Mouse (Mus musculus) liver, adult 2 months (tissue): ENCODE data around the gene Arhgap10. TPM values are rescaled to one million over a fixed set of nuclear protein-coding genes. Genes with fewer than 3 reads are reported as not detected.

Source experiments
- DNase-seq: peaks from one replicate; pipeline ENCODE4 v3.0.0-alpha.2; 2011; ENCODE audit warnings: low read depth, low spot score; ENCODE audit errors: extremely low read depth
- H3K27ac ChIP-seq: fragments of 200-500 bp; replicated peaks from 2 replicates; pipeline ENCODE4 v1.5.1; 2012; ENCODE audit warnings: low read depth, mild to moderate bottlenecking, control low read depth, inconsistent platforms, low read length; ENCODE audit not compliant: insufficient read depth
- H3K27me3 ChIP-seq: fragments of 200-500 bp; 2 replicates; pipeline ENCODE4 v1.6.1; 2012; ENCODE audit warnings: mild to moderate bottlenecking, moderate library complexity, low read length, inconsistent platforms; ENCODE audit not compliant: control insufficient read depth, insufficient read depth
- H3K36me3 ChIP-seq: fragments of 200-500 bp; 2 replicates; pipeline ENCODE4 v1.6.1; 2012; ENCODE audit warnings: low read length, inconsistent platforms; ENCODE audit not compliant: control insufficient read depth, insufficient read depth
- H3K4me1 ChIP-seq: fragments of 200-500 bp; 2 replicates; pipeline ENCODE4 v1.6.1; 2011; ENCODE audit warnings: low read length; ENCODE audit not compliant: control insufficient read depth, insufficient read depth
- H3K4me3 ChIP-seq: fragments of 200-500 bp; 2 replicates; pipeline ENCODE4 v1.5.1; 2011; ENCODE audit warnings: low read depth, mild to moderate bottlenecking, control low read depth, low read length, moderate library complexity; ENCODE audit not compliant: insufficient read depth
- H3K79me2 ChIP-seq: fragments of 200-500 bp; 2 replicates; pipeline ENCODE4 v1.6.1; 2012; ENCODE audit warnings: inconsistent platforms, mild to moderate bottlenecking, low read length, moderate library complexity; ENCODE audit not compliant: control insufficient read depth, insufficient read depth
- H3K9ac ChIP-seq: fragments of 200-500 bp; 2 replicates; pipeline ENCODE4 v1.6.1; 2012; ENCODE audit warnings: low read depth, mild to moderate bottlenecking, control low read depth, inconsistent platforms, low read length
- CTCF ChIP-seq: fragments of 200-500 bp; IDR thresholded peaks from 2 replicates; pipeline ENCODE4 v1.5.1; 2011; ENCODE audit warnings: low read depth, low read length, control low read depth
- POLR2A ChIP-seq: fragments of 200-500 bp; IDR thresholded peaks from 2 replicates; pipeline ENCODE4 v1.6.1; 2011; ENCODE audit warnings: low read length, control low read depth; ENCODE audit not compliant: insufficient read depth; ENCODE audit errors: extremely low read depth
- WGBS: fragments of 180-500 bp; shearing (Covaris S2); methylation state at CpG from one replicate; pipeline ENCODE4 v1.1.7; 2018; 5-methylcytosine and 5-hydroxymethylcytosine counted together
- polyA plus RNA-seq: library from polyadenylated mRNA; depleted of rRNA; stranded (reverse); fragments of >200 nt; gene quantifications from 2 replicates; pipeline ENCODE4 v1.2.3, GENCODE M21; 2012
- total RNA-seq: library from RNA; depleted of rRNA; stranded (reverse); fragments of >200 nt; gene quantifications from 2 replicates; pipeline ENCODE4 v1.2.3, GENCODE M21; 2014

Arhgap10 gene
- total and polyA plus RNA-seq, 2 experiments: 0.88 to 1.8 TPM

GRCm38 (mm10) chr8:77442452-77442851 is 75.3 kb downstream of the Arhgap10 start:
- TF ChIP-seq CTCF (no peak), POLR2A (no peak)
- H3K4me1 ChIP-seq: no peaks in the 10 kb centered on the region
- DNase-seq: peak; percentile 41
- H3K27me3 ChIP-seq: no peaks in the 10 kb centered on the region
- no peak overlapping the region for H3K4me3 ChIP-seq
- no peaks in the 10 kb centered on the region; the same call in 1 of the 2 replicates for H3K79me2 ChIP-seq
- no peak overlapping the region for H3K27ac ChIP-seq
- no peak overlapping the region for H3K9ac ChIP-seq
- 82% methylated on average over 7 of the region's 7 CpGs for WGBS
- no peaks in the 10 kb centered on the region for H3K36me3 ChIP-seq

- 91% methylated on average over 9 of the region's 9 CpGs for WGBS
- no peak for DNase-seq
- H3K4me1 ChIP-seq: no peaks in the 10 kb centered on the region
- no peaks in the 10 kb centered on the region for H3K36me3 ChIP-seq
- no peaks in the 10 kb centered on the region for H3K27me3 ChIP-seq
- H3K79me2 ChIP-seq: no peaks in the 10 kb centered on the region; the same call in 1 of the 2 replicates
- H3K4me3 ChIP-seq: no peak overlapping the region
- TF ChIP-seq POLR2A (no peak), CTCF (no peak)
- H3K27ac ChIP-seq: no peak overlapping the region
- H3K9ac ChIP-seq: no peak overlapping the region
Observed at GRCm38 (mm10) chr8:77440913-77441312, 76.8 kb downstream of the Arhgap10 start.

- Histone ChIP-seq H3K36me3 (no peaks in the 10 kb centered on the region), H3K4me3 (no peak overlapping the region), H3K9ac (no peak overlapping the region), H3K27ac (no peak overlapping the region), H3K4me1 (no peaks in the 10 kb centered on the region), H3K79me2 (no peaks in the 10 kb centered on the region), H3K27me3 (no peaks in the 10 kb centered on the region)
- WGBS: 85% methylated on average over 6 of the region's 6 CpGs
- DNase-seq: no peak
- peak; percentile 32; the same call in 1 of the 2 replicates for TF ChIP-seq CTCF
- TF ChIP-seq POLR2A: no peak
Observed at GRCm38 (mm10) chr8:77440324-77440880, 77.4 kb downstream of the Arhgap10 start.

- Histone ChIP-seq H3K27ac (no peak overlapping the region), H3K4me3 (no peak overlapping the region), H3K79me2 (no peaks in the 10 kb centered on the region), H3K9ac (no peak overlapping the region), H3K27me3 (no peaks in the 10 kb centered on the region), H3K36me3 (no peaks in the 10 kb centered on the region), H3K4me1 (no peaks in the 10 kb centered on the region)
- WGBS: 86% methylated on average over 2 of the region's 2 CpGs
- TF ChIP-seq POLR2A: no peak
- no peak for TF ChIP-seq CTCF
- DNase-seq: no peak
Observed at GRCm38 (mm10) chr8:77439670-77440069, 78.1 kb downstream of the Arhgap10 start.

GRCm38 (mm10) chr8:77437807-77438493 is 79.8 kb downstream of the Arhgap10 start:
- H3K27me3 ChIP-seq: no peaks in the 10 kb centered on the region
- no peaks in the 10 kb centered on the region for H3K79me2 ChIP-seq
- no peaks in the 10 kb centered on the region for H3K4me1 ChIP-seq
- TF ChIP-seq POLR2A (no peak), CTCF (no peak)
- H3K9ac ChIP-seq: no peak overlapping the region
- no peak overlapping the region for H3K4me3 ChIP-seq
- no peak overlapping the region for H3K27ac ChIP-seq
- 44% methylated on average over 9 of the region's 9 CpGs for WGBS
- no peaks in the 10 kb centered on the region for H3K36me3 ChIP-seq
- no peak for DNase-seq
